Mouse (Mus musculus) E14TG2a.4 (cell line): ENCODE results near the gene Map4k4.

Experiments used
- CTCF ChIP-seq: conservative IDR thresholded peaks from 2 replicates; pipeline ENCODE4 v1.5.1; 2014; ENCODE audit warnings: low read length
- NANOG ChIP-seq: IDR thresholded peaks from 2 replicates; pipeline ENCODE4 v1.6.1; 2014; ENCODE audit warnings: borderline replicate concordance, low read length, mixed read lengths

GRCm38 (mm10) chr1:39961113-39961512, 60.4 kb downstream of the Map4k4 start:
- TF ChIP-seq NANOG (no peak), CTCF (no peak)
